ENCODE assay signal across 19 mouse cellular contexts in genomic region chr5:101666713-101667112, GRCm38 (mm10). TPM values are rescaled to one million over a fixed set of nuclear protein-coding genes. Genes with fewer than 3 reads are reported as not detected.
DNase-seq lines count a peak whose midpoint lies in the region; TF ChIP-seq lines count a peak whose summit lies in the region.
"Had no signal": no experiment of that assay in that cellular context is flagged by ENCODE, and none has a peak within 500 bp of the region (broad histone marks: within the 10 kb centered on the region; RNA-seq: fewer than 3 reads in every experiment).

No protein-coding gene starts in this region.

- H3K27me3 ChIP-seq in testis, adult 2 months (ENCODE audit: control insufficient read depth, insufficient read depth, low read length) = peaks cover 27% of the 10 kb centered on the region

- H3K27ac ChIP-seq in testis, adult 2 months (ENCODE audit: control insufficient read depth, insufficient read depth, low read depth, low read length) = no peak overlapping the region
- H3K27ac ChIP-seq: embryonic facial prominence, embryonic 12.5 days; stomach, embryonic 15.5 days had no signal

- TF ChIP-seq CTCF in testis, adult 2 months (IDR thresholded peaks at IDR 0.05; ENCODE audit: control insufficient read depth, insufficient read depth, insufficient replicate concordance, low read depth, low read length) = no peak

- H3K36me3 ChIP-seq in testis, adult 2 months (ENCODE audit: control insufficient read depth, insufficient read depth, low read length) = no peaks in the 10 kb centered on the region
- H3K36me3 ChIP-seq: embryonic facial prominence, embryonic 12.5 days; stomach, embryonic 15.5 days had no signal

- H3K4me3 ChIP-seq in testis, adult 2 months (ENCODE audit: control insufficient read depth, low read depth, low read length) = peak overlapping the region; percentile 61
- H3K4me3 ChIP-seq: embryonic facial prominence, embryonic 12.5 days; stomach, embryonic 15.5 days had no signal

- peaks cover 34% of the 10 kb centered on the region for H3K4me1 ChIP-seq in testis, adult 2 months (ENCODE audit: control insufficient read depth, insufficient read depth, low read length)

- DNase-seq in embryo, embryonic 9.5 days (ENCODE audit: extremely low spot score) = peak; percentile 55
- no peak for DNase-seq in embryo, embryonic 11 days
- DNase-seq in kidney, postnatal 4 days = peak; percentile 11 to 29
- DNase-seq in kidney, postnatal 10 days = no peak
- DNase-seq in testis, postnatal 14 days (ENCODE audit: low spot score) = no peak
- DNase-seq in thymus, postnatal 25 days = no peak
- DNase-seq in urinary bladder, adult 2 months (ENCODE audit: low spot score) = no peak
- DNase-seq: cerebellum, postnatal 14 days; heart, postnatal 10 days; kidney, adult 9 months; layer of hippocampus, postnatal 36 days; lung, adult 18-20 months; lung, postnatal 4 days had no signal

- TF ChIP-seq POLR2A in testis, adult 2 months (IDR thresholded peaks at IDR 0.05; ENCODE audit: control insufficient read depth, low read depth, low read length) = no peak

RNA-seq across cellular contexts. Expression of gene Nkx6-1, which starts 1.9 kb away (rescaled TPM):
- polyA plus RNA-seq in testis, adult 2 months (2012; rRNA removed) = 0.38 and 0.59 TPM in 2 replicates
- 0.11 and 0.15 TPM in 2 replicates for polyA plus RNA-seq in urinary bladder, adult 2 months (2012; rRNA removed)
- polyA plus RNA-seq: large intestine, adult 2 months; liver, adult 2 months; spleen, adult 2 months had no signal

Comparison
In these comparisons a context has a peak if more than half of its experiments do, and no peak if none do; other contexts are left out.
1. DNase-seq: peak in embryo, embryonic 9.5 days (single experiment) and kidney, postnatal 4 days (2 of 2); none in embryo, embryonic 11 days (single experiment), kidney, postnatal 10 days (single experiment), testis, postnatal 14 days (single experiment), thymus, postnatal 25 days (single experiment) and urinary bladder, adult 2 months (single experiment).